Mouse (Mus musculus): ENCODE data around the gene Basp1. TPM values are rescaled to one million over a fixed set of nuclear protein-coding genes. Genes with fewer than 3 reads are reported as not detected.

The Basp1 gene
- polyA plus RNA-seq, 2 experiments = 1.6 to 3.8 TPM

GRCm38 (mm10) chr15:25322601-25323000, 91.0 kb downstream of the Basp1 start:
- Histone ChIP-seq H3K4me2 (ENCODE audit: low read depth) (no peak overlapping the region), H3K27ac (no peak overlapping the region), H3K9me3 (ENCODE audit: control insufficient read depth, low read length) (no peaks in the 10 kb centered on the region), H3K36me3 (replicated peaks; ENCODE audit: control insufficient read depth, insufficient read depth, low read depth) (no peaks in the 10 kb centered on the region), H3K27me3 (ENCODE audit: control insufficient read depth, insufficient read depth, low read length) (no peaks in the 10 kb centered on the region), H3K4me3 (ENCODE audit: insufficient read depth in 1 of 2, low read depth in 2 of 2, low read length in 2 of 2) (no peak overlapping the region), H3K4me1 (replicated peaks; ENCODE audit: control insufficient read depth in 2 of 2, insufficient read depth in 2 of 2, low read length in 1 of 2) (no peaks in the 10 kb centered on the region), H3K9ac (replicated peaks) (no peak overlapping the region)
- 48% methylated on average over 2 of the region's 2 CpGs for WGBS (ENCODE audit: insufficient replicate concordance)
- DNase-seq (ENCODE audit: low read depth in 3 of 3, low spot score in 3 of 3) (no peak), ATAC-seq (ENCODE audit: insufficient read depth) (no peak)
- TF ChIP-seq EP300 (IDR thresholded peaks at IDR 0.05; ENCODE audit: low read depth) (no peak), CTCF (IDR thresholded peaks at IDR 0.05; ENCODE audit: low read depth) (no peak)

GRCm38 (mm10) chr15:25322111-25322510, 91.5 kb downstream of the Basp1 start:
- no peak for DNase-seq (ENCODE audit: low read depth in 3 of 3, low spot score in 3 of 3)
- 55% methylated on average over 3 of the region's 3 CpGs for WGBS (ENCODE audit: insufficient replicate concordance)
- H3K9me3 ChIP-seq (ENCODE audit: control insufficient read depth, low read length) = no peaks in the 10 kb centered on the region
- no peak overlapping the region for H3K4me3 ChIP-seq (ENCODE audit: insufficient read depth in 1 of 2, low read depth in 2 of 2, low read length in 2 of 2)
- ATAC-seq (ENCODE audit: insufficient read depth) = no peak
- no peak overlapping the region for H3K27ac ChIP-seq
- no peaks in the 10 kb centered on the region for H3K4me1 ChIP-seq (replicated peaks; ENCODE audit: control insufficient read depth in 2 of 2, insufficient read depth in 2 of 2, low read length in 1 of 2)
- TF ChIP-seq CTCF (IDR thresholded peaks at IDR 0.05; ENCODE audit: low read depth) (no peak), EP300 (IDR thresholded peaks at IDR 0.05; ENCODE audit: low read depth) (no peak)
- H3K27me3 ChIP-seq (ENCODE audit: control insufficient read depth, insufficient read depth, low read length) = no peaks in the 10 kb centered on the region
- no peaks in the 10 kb centered on the region for H3K36me3 ChIP-seq (replicated peaks; ENCODE audit: control insufficient read depth, insufficient read depth, low read depth)
- H3K4me2 ChIP-seq (ENCODE audit: low read depth) = no peak overlapping the region
- H3K9ac ChIP-seq (replicated peaks) = no peak overlapping the region

GRCm38 (mm10) chr15:25321636-25322035, 91.9 kb downstream of the Basp1 start:
- 35% methylated on average over 4 of the region's 4 CpGs for whole genome bisulfite sequencing (ENCODE audit: insufficient replicate concordance)
- H3K27me3 ChIP-seq (ENCODE audit: control insufficient read depth, insufficient read depth, low read length) = no peaks in the 10 kb centered on the region
- H3K4me1 ChIP-seq (replicated peaks; ENCODE audit: control insufficient read depth in 2 of 2, insufficient read depth in 2 of 2, low read length in 1 of 2) = no peaks in the 10 kb centered on the region
- DNase-seq (ENCODE audit: low read depth in 3 of 3, low spot score in 3 of 3) (no peak), ATAC-seq (ENCODE audit: insufficient read depth) (no peak)
- no peak overlapping the region for H3K9ac ChIP-seq (replicated peaks)
- H3K4me2 ChIP-seq (ENCODE audit: low read depth) = no peak overlapping the region
- TF ChIP-seq CTCF (IDR thresholded peaks at IDR 0.05; ENCODE audit: low read depth) (no peak), EP300 (IDR thresholded peaks at IDR 0.05; ENCODE audit: low read depth) (no peak)
- H3K36me3 ChIP-seq (replicated peaks; ENCODE audit: control insufficient read depth, insufficient read depth, low read depth) = no peaks in the 10 kb centered on the region
- H3K27ac ChIP-seq = no peak overlapping the region
- no peak overlapping the region for H3K4me3 ChIP-seq (ENCODE audit: insufficient read depth in 1 of 2, low read depth in 2 of 2, low read length in 2 of 2)
- H3K9me3 ChIP-seq (ENCODE audit: control insufficient read depth, low read length) = no peaks in the 10 kb centered on the region

GRCm38 (mm10) chr15:25314471-25314870, 99.1 kb downstream of the Basp1 start:
- no peak overlapping the region for H3K4me3 ChIP-seq (ENCODE audit: insufficient read depth in 1 of 2, low read depth in 2 of 2, low read length in 2 of 2)
- no peaks in the 10 kb centered on the region for H3K4me1 ChIP-seq (replicated peaks; ENCODE audit: control insufficient read depth in 2 of 2, insufficient read depth in 2 of 2, low read length in 1 of 2)
- 69% methylated on average over 3 of the region's 3 CpGs for WGBS (ENCODE audit: insufficient replicate concordance)
- DNase-seq (ENCODE audit: low read depth in 3 of 3, low spot score in 3 of 3) (no peak), ATAC-seq (ENCODE audit: insufficient read depth) (no peak)
- no peak for TF ChIP-seq EP300 (IDR thresholded peaks at IDR 0.05; ENCODE audit: low read depth)
- no peak for TF ChIP-seq CTCF (IDR thresholded peaks at IDR 0.05; ENCODE audit: low read depth)
- H3K36me3 ChIP-seq (replicated peaks; ENCODE audit: control insufficient read depth, insufficient read depth, low read depth) = no peaks in the 10 kb centered on the region
- H3K4me2 ChIP-seq (ENCODE audit: low read depth) = no peak overlapping the region
- no peak overlapping the region for H3K27ac ChIP-seq
- no peaks in the 10 kb centered on the region for H3K27me3 ChIP-seq (ENCODE audit: control insufficient read depth, insufficient read depth, low read length)
- no peak overlapping the region for H3K9ac ChIP-seq (replicated peaks)
- no peaks in the 10 kb centered on the region for H3K9me3 ChIP-seq (ENCODE audit: control insufficient read depth, low read length)

Other genes starting within 250 kb of the Basp1 start
- gene Myo10, start 208.8 kb upstream of the Basp1 start, polyA plus RNA-seq (2012; rRNA removed) = 1.8 and 2.9 TPM in 2 replicates
- 2.6 and 4.5 TPM in 2 replicates for gene Myo10, start 208.8 kb upstream of the Basp1 start, polyA plus RNA-seq (2014; fragmentation: Nextera tagmentation; extraction: Ambion mirVana)

All from liver, embryonic 14.5 days (tissue).